Mouse (Mus musculus) liver, embryonic 14.5 days (tissue): ENCODE results near the gene Sh2d4b. TPM values are rescaled to one million over a fixed set of nuclear protein-coding genes. Genes with fewer than 3 reads are reported as not detected.

Experiments
- ATAC-seq: fragments of 200-750 bp; cut with Nextera tagmentation; 2 replicates; pipeline ENCODE4 v1.8.0; 2017; ENCODE audit warnings: moderate number of reproducible peaks, mild to moderate bottlenecking, moderate library complexity; ENCODE audit not compliant: insufficient read depth
- DNase-seq, 3 experiments: peaks; one replicate each; pipeline ENCODE4 v3.0.0-alpha.2; 2012 to 2013; ENCODE audit warnings: low read depth in 3 of 3, low spot score in 3 of 3
- H3K27ac ChIP-seq: fragments of 300-500 bp; sonication (generic); 2 replicates; pipeline ENCODE4 v1.5.1; 2014; ENCODE audit warnings: moderate library complexity, mild to moderate bottlenecking, control low read depth, inconsistent platforms
- H3K27me3 ChIP-seq: fragments of 300-500 bp; sonication (generic); 2 replicates; pipeline ENCODE4 v1.6.1; 2014; ENCODE audit warnings: mild to moderate bottlenecking, low read length, moderate library complexity; ENCODE audit not compliant: control insufficient read depth, insufficient read depth
- H3K36me3 ChIP-seq: fragments of 300-500 bp; sonication (generic); replicated peaks from 2 replicates; pipeline ENCODE4 v1.6.1; 2014; ENCODE audit warnings: low read depth; ENCODE audit not compliant: control insufficient read depth, insufficient read depth
- H3K4me1 ChIP-seq, 2 experiments: fragments of 200-500 bp in 1 of 2; fragments of 300-500 bp in 1 of 2; sonication (generic) in 1 of 2; replicated peaks; 2 replicates each; pipeline ENCODE4 v1.6.1; 2012 to 2014; ENCODE audit warnings: antibody characterized with exemption in 1 of 2, inconsistent platforms in 1 of 2, low read length in 1 of 2; ENCODE audit not compliant: control insufficient read depth in 2 of 2, insufficient read depth in 2 of 2
- H3K4me2 ChIP-seq: fragments of 300-500 bp; sonication (generic); 2 replicates; pipeline ENCODE4 v1.6.1; 2014; ENCODE audit warnings: low read depth, mild to moderate bottlenecking, control low read depth, moderate library complexity
- H3K4me3 ChIP-seq, 2 experiments: fragments of 200-500 bp in 1 of 2; fragments of 300-500 bp in 1 of 2; sonication (generic) in 1 of 2; 2 replicates each; pipeline ENCODE4 v1.5.1; 2012 to 2014; ENCODE audit warnings: low read depth in 2 of 2, low read length in 2 of 2, mild to moderate bottlenecking in 2 of 2, control low read depth in 1 of 2, inconsistent platforms in 1 of 2, moderate library complexity in 1 of 2; ENCODE audit not compliant: insufficient read depth in 1 of 2
- H3K9ac ChIP-seq: fragments of 300-500 bp; sonication (generic); replicated peaks from 2 replicates; pipeline ENCODE4 v1.6.1; 2014; ENCODE audit warnings: mild to moderate bottlenecking, control low read depth, moderate library complexity
- H3K9me3 ChIP-seq: fragments of 300-500 bp; sonication (generic); 2 replicates; pipeline ENCODE4 v1.6.1; 2016; ENCODE audit warnings: low read length, mixed read lengths; ENCODE audit not compliant: control insufficient read depth
- CTCF ChIP-seq: IDR thresholded peaks from 2 replicates; pipeline ENCODE4 v1.5.1; 2016; ENCODE audit warnings: antibody characterized with exemption, low read depth, control low read depth
- EP300 ChIP-seq: IDR thresholded peaks from 2 replicates; pipeline ENCODE4 v1.6.1; 2016; ENCODE audit warnings: antibody characterized with exemption, low read depth
- WGBS: fragments of 180-500 bp; shearing (Covaris S2); extraction: QIAGEN DNeasy Blood & Tissue Kit; methylation state at CpG from one replicate; pipeline ENCODE4 v1.1.7; 2014; ENCODE audit not compliant: insufficient replicate concordance; 5-methylcytosine and 5-hydroxymethylcytosine counted together
- polyA plus RNA-seq, 2 experiments: library from polyadenylated mRNA; depleted of rRNA in 1 of 2; stranded (reverse) in 1 of 2; unstranded in 1 of 2; fragments of >200 nt; fragmentation: Nextera tagmentation in 1 of 2; extraction: Ambion mirVana in 1 of 2; gene quantifications; 2 replicates each; pipeline versions ENCODE4 v1.2.1 to v1.2.3; 2012 to 2014

Gene Sh2d4b
- polyA plus RNA-seq, 2 experiments = 0.08 to 0.23 TPM

- ATAC-seq = no peak
Measured at GRCm38 (mm10) chr14:40935054-40935453, 42.0 kb upstream of the Sh2d4b start.

DNA sequence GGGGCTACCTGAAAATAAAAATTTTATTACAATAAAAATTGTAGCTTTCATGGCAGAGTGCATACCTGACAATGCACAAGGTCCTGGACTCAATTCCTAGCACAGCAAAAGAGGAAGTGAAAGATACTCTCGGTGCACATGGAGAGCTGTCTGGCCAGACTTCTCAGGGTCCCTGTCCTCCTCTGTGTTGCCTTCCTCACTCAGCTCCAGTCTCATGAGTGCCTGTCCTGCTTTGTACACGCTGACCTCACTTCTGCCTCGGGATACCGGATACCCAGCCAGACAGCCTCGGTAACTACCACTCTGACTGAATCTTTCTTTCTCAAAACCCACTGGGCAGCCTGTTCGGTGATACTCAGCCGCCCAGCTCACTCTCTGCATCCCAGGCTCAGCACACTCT is 40.3 kb upstream of the Sh2d4b start:
- no peak for ATAC-seq
- Histone ChIP-seq H3K36me3 (no peaks in the 10 kb centered on the region), H3K4me2 (no peak overlapping the region), H3K4me3 (no peak overlapping the region), H3K4me1 (peaks cover 14 to 62% of the 10 kb centered on the region in 2 experiments), H3K27ac (no peak overlapping the region), H3K9me3 (no peaks in the 10 kb centered on the region), H3K27me3 (no peaks in the 10 kb centered on the region), H3K9ac (no peak overlapping the region)
- TF ChIP-seq CTCF = no peak
- no peak for DNase-seq
- WGBS = 50% methylated on average over 7 of the region's 7 CpGs

More at GRCm38 (mm10) chr14:40935054-40935453, 42.0 kb upstream of the Sh2d4b start:
- Histone ChIP-seq H3K9ac (no peak overlapping the region), H3K4me3 (no peak overlapping the region), H3K27ac (no peak overlapping the region), H3K4me1 (peaks cover 14 to 57% of the 10 kb centered on the region in 2 experiments), H3K4me2 (no peak overlapping the region), H3K27me3 (no peaks in the 10 kb centered on the region), H3K36me3 (no peaks in the 10 kb centered on the region), H3K9me3 (no peaks in the 10 kb centered on the region)
- WGBS = 29% methylated on average over 2 of the region's 2 CpGs
- TF ChIP-seq CTCF = no peak
- TF ChIP-seq EP300 = no peak
- no peak for DNase-seq

DNA sequence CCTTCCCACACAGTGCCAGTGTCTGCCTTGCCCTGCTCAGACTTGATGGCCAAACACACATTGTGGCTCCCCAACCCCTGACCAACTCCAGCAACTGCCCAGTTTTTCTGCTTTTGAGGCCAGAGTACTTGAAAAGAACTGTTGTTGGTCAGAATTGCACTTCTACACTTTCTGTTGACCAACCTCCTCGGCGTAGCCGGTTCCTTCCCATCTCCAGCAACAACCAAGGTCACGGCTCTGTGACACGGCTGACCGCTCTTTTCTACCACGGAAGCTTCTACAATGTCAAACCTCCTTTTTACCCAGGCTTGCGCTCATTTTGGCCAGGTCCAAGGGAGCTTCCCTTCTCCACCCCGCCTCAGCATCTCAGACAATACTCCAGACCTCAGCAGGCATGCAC is 39.2 kb upstream of the Sh2d4b start:
- no peak for DNase-seq
- Histone ChIP-seq H3K9me3 (no peaks in the 10 kb centered on the region), H3K4me1 (peaks cover 19 to 70% of the 10 kb centered on the region in 2 experiments), H3K36me3 (no peaks in the 10 kb centered on the region), H3K27me3 (no peaks in the 10 kb centered on the region), H3K4me3 (no peak overlapping the region), H3K9ac (no peak overlapping the region), H3K4me2 (no peak overlapping the region), H3K27ac (no peak overlapping the region)
- ATAC-seq = no peak
- WGBS = 78% methylated on average over 9 of the region's 9 CpGs
- TF ChIP-seq CTCF (no peak), EP300 (no peak)

DNA sequence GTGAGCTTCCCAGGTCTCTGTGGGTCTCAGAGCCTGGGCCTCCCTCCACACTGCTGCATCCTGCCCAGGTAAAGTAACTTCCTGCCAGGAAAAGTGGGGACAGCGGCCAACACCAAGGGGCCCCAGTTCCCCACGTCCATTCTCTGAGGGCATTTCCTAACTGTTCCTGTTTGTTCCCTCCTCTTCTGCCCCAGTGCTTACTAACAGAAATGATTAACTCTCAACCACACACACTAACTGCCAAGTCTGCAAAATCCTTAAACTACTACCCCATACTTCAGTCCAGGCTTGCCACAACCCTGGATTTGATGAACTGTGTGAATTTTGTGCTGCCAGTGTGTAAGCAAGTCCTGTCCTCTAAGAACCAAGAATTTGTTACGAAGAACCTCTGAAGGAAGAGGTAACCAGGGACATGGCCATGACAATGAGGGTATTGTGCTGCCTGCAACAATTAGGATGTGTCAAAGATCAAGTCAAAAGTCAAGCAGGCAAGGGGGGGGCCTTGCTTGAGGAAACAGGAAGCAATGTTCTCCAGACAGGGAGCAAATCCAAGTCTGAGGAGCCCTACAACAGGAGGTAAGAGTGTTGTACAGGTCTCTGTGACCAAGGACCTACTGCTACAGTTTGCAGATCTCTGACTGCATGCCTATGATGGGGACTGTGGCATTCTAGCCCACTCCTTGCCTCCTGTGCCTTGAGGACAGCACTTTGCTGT is 38.2 kb upstream of the Sh2d4b start:
- ATAC-seq = no peak
- Histone ChIP-seq H3K36me3 (no peaks in the 10 kb centered on the region; the same call in 1 of the 2 replicates), H3K4me2 (peak overlapping the region; percentile 1; the same call in 1 of the 2 replicates), H3K4me1 (peaks cover 23 to 73% of the 10 kb centered on the region in 2 experiments), H3K27ac (no peak overlapping the region), H3K27me3 (no peaks in the 10 kb centered on the region), H3K4me3 (no peak overlapping the region), H3K9ac (no peak overlapping the region), H3K9me3 (no peaks in the 10 kb centered on the region)
- whole genome bisulfite sequencing = 45% methylated on average over 3 of the region's 3 CpGs
- no peak for DNase-seq
- TF ChIP-seq EP300 (no peak), CTCF (no peak)

GRCm38 (mm10) chr14:40929943-40930342 is 36.9 kb upstream of the Sh2d4b start:
- Histone ChIP-seq H3K4me1 (peaks cover 15 to 63% of the 10 kb centered on the region in 2 experiments; a peak in 3 of 4 replicates), H3K4me3 (no peak overlapping the region), H3K36me3 (no peaks in the 10 kb centered on the region; the same call in 1 of the 2 replicates), H3K27ac (no peak overlapping the region), H3K4me2 (no peak overlapping the region), H3K27me3 (no peaks in the 10 kb centered on the region), H3K9ac (no peak overlapping the region), H3K9me3 (no peaks in the 10 kb centered on the region)
- no peak for TF ChIP-seq CTCF
- TF ChIP-seq EP300 = no peak
- WGBS = 58% methylated on average over 2 of the region's 2 CpGs
- no peak for DNase-seq
- ATAC-seq = no peak
